Mouse (Mus musculus): ENCODE results near the gene Atxn1. TPM values are rescaled to one million over a fixed set of nuclear protein-coding genes. Genes with fewer than 3 reads are reported as not detected.

Atxn1 gene
- polyA plus RNA-seq, 1 experiment from 2014 or later, result 5.9 TPM

DNA sequence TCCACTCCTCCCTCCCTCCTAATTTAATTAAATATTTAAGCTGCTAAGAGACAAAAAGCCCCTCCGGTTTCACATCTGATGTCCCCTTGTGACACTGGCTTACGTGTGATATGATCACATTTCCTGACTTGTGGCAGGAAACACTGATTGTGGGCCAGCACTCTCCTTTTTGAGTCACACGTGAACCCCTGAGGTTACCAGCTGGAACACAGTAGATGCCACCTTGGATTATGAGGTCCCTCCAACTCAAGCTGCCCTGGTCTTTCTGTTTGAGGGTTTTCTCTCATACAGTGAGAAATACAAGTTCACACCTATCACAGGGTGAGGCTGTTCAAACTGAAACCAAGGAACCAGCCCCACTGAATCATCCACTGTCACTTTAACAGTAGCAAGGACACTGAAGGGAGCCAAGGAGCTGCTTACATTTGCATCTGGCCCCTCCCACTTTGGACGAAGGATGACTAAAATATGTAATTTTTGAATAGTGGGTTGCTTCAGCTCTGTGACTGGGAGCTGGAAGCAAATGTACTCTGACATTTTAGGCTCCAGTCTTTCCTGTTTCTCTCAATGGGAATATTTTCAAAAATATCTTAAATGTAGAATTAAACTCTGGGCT, 315.5 kb downstream of the Atxn1 start:
- H3K4me1 ChIP-seq (ENCODE audit: insufficient read depth, low read length), result no peaks in the 10 kb centered on the region
- peaks cover 4% of the 10 kb centered on the region; the same call in 1 of the 2 replicates for H3K9me3 ChIP-seq (ENCODE audit: low read length)
- H3K36me3 ChIP-seq (ENCODE audit: insufficient read depth, low read length), result 0 out of 2 replicates have a peak, but pooled peaks cover 5% of the 10 kb centered on the region
- no peak for ATAC-seq (ENCODE audit: low FRiP score, low TSS enrichment)
- H3K4me2 ChIP-seq (replicated peaks; ENCODE audit: low read depth, low read length), result no peak overlapping the region
- no peaks in the 10 kb centered on the region for H3K27me3 ChIP-seq (ENCODE audit: insufficient read depth, low read length)
- 59% methylated on average over 4 of the region's 4 CpGs for WGBS
- no peak overlapping the region for H3K27ac ChIP-seq (ENCODE audit: low read length)
- no peak overlapping the region for H3K4me3 ChIP-seq (ENCODE audit: low read length)
- H3K9ac ChIP-seq (replicated peaks; ENCODE audit: low read length), result no peak overlapping the region

DNA sequence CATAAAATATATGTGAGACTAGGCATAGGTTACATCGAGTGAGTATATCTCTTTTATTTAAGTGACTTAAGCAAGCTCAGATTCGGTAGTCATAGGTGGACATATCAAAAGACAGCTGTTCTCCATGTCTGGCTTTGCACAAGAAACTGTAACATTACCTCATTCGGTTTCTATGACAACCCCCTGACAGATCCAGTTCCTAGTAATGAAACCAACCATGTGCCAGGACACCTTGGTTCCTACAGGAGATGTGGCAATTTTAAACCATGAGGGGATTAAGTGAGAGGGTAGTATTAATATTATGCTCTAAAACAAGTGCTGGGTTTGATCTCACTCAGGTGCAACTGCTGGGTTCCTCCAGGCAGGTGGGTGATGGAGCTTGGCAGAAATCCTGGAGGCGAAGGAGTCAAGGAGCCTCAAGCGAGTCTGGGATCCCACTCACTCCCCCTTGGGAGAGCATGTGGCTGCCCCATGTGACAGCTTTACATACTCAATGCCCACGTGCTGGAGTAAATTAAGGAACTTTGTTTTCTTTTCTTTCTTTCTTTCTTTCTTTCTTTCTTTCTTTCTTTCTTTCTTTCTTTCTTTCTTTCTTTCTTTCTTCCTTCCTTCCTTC, 320.9 kb downstream of the Atxn1 start:
- 59% methylated on average over 6 of the region's 6 CpGs for WGBS
- ATAC-seq (ENCODE audit: low FRiP score, low TSS enrichment), result no peak
- H3K9ac ChIP-seq (replicated peaks; ENCODE audit: low read length), result no peak overlapping the region
- H3K36me3 ChIP-seq (ENCODE audit: insufficient read depth, low read length), result 0 out of 2 replicates have a peak, but pooled peaks cover 5% of the 10 kb centered on the region
- no peaks in the 10 kb centered on the region for H3K27me3 ChIP-seq (ENCODE audit: insufficient read depth, low read length)
- no peak overlapping the region for H3K4me2 ChIP-seq (replicated peaks; ENCODE audit: low read depth, low read length)
- no peak overlapping the region for H3K27ac ChIP-seq (ENCODE audit: low read length)
- no peaks in the 10 kb centered on the region; the same call in 1 of the 2 replicates for H3K4me1 ChIP-seq (ENCODE audit: insufficient read depth, low read length)
- H3K4me3 ChIP-seq (ENCODE audit: low read length), result no peak overlapping the region
- no peaks in the 10 kb centered on the region for H3K9me3 ChIP-seq (ENCODE audit: low read length)

DNA sequence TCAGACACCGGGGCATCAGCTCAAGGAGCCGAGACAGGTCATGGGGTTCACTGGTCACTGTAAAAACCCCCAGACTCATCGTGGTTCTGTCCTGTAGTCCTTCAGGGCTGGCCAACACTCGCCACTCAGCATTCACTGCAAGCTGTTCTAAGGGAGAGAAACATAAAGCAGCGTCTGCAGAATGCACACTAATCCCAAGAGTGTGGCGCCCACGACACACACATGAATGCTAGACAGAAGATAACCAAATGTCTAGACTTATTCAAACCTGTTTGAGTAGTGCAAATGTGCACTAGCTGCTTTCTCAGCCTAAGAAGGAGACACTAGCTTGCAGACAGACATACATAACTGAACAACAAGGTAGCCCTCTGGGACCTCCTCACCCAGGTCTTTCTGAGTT, 321.9 kb downstream of the Atxn1 start:
- WGBS, result 71% methylated on average over 7 of the region's 7 CpGs
- Histone ChIP-seq H3K4me2 (replicated peaks; ENCODE audit: low read depth, low read length) (no peak overlapping the region), H3K4me3 (ENCODE audit: low read length) (no peak overlapping the region), H3K36me3 (ENCODE audit: insufficient read depth, low read length) (0 out of 2 replicates have a peak, but pooled peaks cover 3% of the 10 kb centered on the region), H3K9me3 (ENCODE audit: low read length) (no peaks in the 10 kb centered on the region), H3K9ac (replicated peaks; ENCODE audit: low read length) (no peak overlapping the region), H3K27ac (ENCODE audit: low read length) (no peak overlapping the region), H3K4me1 (ENCODE audit: insufficient read depth, low read length) (no peaks in the 10 kb centered on the region; the same call in 1 of the 2 replicates), H3K27me3 (ENCODE audit: insufficient read depth, low read length) (no peaks in the 10 kb centered on the region)
- ATAC-seq (ENCODE audit: low FRiP score, low TSS enrichment), result no peak

DNA sequence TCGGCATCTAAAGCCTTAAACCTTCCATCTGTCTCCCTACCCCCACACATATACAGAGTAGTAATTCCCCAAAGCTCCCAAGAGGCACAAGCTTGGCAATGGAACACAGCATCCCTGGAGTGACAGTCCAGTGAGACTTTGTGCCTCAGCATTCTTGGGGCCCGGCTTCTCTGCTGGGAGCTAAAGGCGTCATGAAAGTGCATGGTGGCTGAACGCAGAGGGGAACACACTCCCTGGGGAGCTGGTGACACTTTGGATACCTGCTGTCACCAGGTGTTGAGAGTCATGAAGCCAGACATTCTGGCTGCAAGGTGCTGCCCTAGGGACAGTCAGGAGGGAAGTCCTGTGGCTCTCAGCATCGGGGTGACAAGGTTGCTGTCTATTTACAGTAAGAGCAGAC, 324.4 kb downstream of the Atxn1 start:
- 64% methylated on average over 5 of the region's 5 CpGs for WGBS
- Histone ChIP-seq H3K27ac (ENCODE audit: low read length) (no peak overlapping the region), H3K27me3 (ENCODE audit: insufficient read depth, low read length) (no peaks in the 10 kb centered on the region), H3K36me3 (ENCODE audit: insufficient read depth, low read length) (no peaks in the 10 kb centered on the region), H3K9me3 (ENCODE audit: low read length) (no peaks in the 10 kb centered on the region), H3K4me3 (ENCODE audit: low read length) (no peak overlapping the region), H3K4me2 (replicated peaks; ENCODE audit: low read depth, low read length) (no peak overlapping the region), H3K4me1 (ENCODE audit: insufficient read depth, low read length) (no peaks in the 10 kb centered on the region; the same call in 1 of the 2 replicates), H3K9ac (replicated peaks; ENCODE audit: low read length) (no peak overlapping the region)
- ATAC-seq (ENCODE audit: low FRiP score, low TSS enrichment), result no peak

DNA sequence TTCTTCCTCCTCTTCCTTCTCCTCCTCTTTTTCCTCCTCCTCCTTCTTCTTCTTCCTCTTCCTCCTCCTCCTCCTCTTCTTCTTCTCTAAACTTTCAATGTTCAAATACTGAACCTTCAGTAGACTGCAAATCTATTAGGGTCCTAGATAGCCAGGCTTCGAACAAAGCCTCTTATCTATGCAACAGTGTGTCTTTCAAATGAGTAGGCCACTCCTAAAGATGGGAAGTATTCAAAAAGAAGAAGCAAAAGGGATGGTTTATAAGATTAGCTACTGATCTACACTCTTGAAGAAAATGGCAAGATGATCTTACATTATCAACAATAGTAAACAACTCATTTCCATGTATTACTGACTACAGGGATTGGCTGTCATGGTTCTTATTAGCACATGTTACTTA, 326.5 kb downstream of the Atxn1 start:
- Histone ChIP-seq H3K36me3 (ENCODE audit: insufficient read depth, low read length) (no peaks in the 10 kb centered on the region), H3K27ac (ENCODE audit: low read length) (no peak overlapping the region), H3K27me3 (ENCODE audit: insufficient read depth, low read length) (no peaks in the 10 kb centered on the region), H3K9ac (replicated peaks; ENCODE audit: low read length) (no peak overlapping the region), H3K4me3 (ENCODE audit: low read length) (no peak overlapping the region), H3K9me3 (ENCODE audit: low read length) (no peaks in the 10 kb centered on the region), H3K4me1 (ENCODE audit: insufficient read depth, low read length) (no peaks in the 10 kb centered on the region), H3K4me2 (replicated peaks; ENCODE audit: low read depth, low read length) (no peak overlapping the region)
- 95% methylated on average over 1 of the region's 1 CpGs for WGBS
- ATAC-seq (ENCODE audit: low FRiP score, low TSS enrichment), result no peak

DNA sequence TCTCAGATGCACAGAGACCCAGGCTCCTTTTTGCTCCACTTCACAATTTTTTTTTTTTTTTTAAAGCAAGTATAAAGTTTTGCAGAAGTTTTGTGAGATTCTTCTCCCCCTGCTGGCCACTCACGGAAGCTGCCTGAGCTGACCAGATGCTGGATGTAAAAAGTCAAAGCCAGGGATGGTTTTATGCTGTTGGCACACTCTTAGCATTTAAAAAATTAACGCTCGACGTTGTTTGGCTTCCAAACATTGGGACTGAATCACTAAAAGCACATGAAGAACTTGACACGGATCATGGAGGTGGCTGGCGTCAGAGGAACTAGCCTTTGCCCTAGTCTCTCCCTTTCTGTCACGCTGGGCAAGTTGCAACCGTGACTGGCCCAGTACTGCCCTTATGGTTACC, 327.5 kb downstream of the Atxn1 start:
- no peak overlapping the region for H3K27ac ChIP-seq (ENCODE audit: low read length)
- no peak overlapping the region for H3K4me3 ChIP-seq (ENCODE audit: low read length)
- no peaks in the 10 kb centered on the region for H3K4me1 ChIP-seq (ENCODE audit: insufficient read depth, low read length)
- H3K36me3 ChIP-seq (ENCODE audit: insufficient read depth, low read length), result no peaks in the 10 kb centered on the region
- no peak for ATAC-seq (ENCODE audit: low FRiP score, low TSS enrichment)
- H3K9ac ChIP-seq (replicated peaks; ENCODE audit: low read length), result no peak overlapping the region
- no peaks in the 10 kb centered on the region for H3K9me3 ChIP-seq (ENCODE audit: low read length)
- H3K4me2 ChIP-seq (replicated peaks; ENCODE audit: low read depth, low read length), result no peak overlapping the region
- 37% methylated on average over 8 of the region's 8 CpGs for whole genome bisulfite sequencing
- H3K27me3 ChIP-seq (ENCODE audit: insufficient read depth, low read length), result no peaks in the 10 kb centered on the region

DNA sequence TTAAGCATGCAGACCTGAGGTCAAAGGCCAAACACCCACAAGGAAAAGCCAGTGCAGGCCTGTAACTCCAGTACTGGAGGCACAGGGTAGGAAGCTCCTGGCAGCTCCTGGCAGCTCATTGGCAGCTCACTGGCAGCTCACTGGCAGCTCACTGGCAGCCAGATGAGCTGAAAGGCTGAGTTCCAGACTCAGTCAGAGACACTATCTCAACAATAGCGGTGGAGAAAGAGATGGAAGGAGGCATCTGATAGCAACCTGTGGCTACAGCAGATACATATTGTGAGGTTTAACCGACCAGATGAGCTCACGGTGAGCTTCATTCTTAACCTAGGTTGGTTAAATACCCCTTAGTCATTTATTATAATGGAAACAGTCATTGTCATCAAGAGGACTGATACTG, 328.4 kb downstream of the Atxn1 start:
- Histone ChIP-seq H3K9me3 (ENCODE audit: low read length) (no peaks in the 10 kb centered on the region), H3K4me1 (ENCODE audit: insufficient read depth, low read length) (no peaks in the 10 kb centered on the region), H3K9ac (replicated peaks; ENCODE audit: low read length) (no peak overlapping the region), H3K27ac (ENCODE audit: low read length) (no peak overlapping the region), H3K36me3 (ENCODE audit: insufficient read depth, low read length) (no peaks in the 10 kb centered on the region), H3K4me3 (ENCODE audit: low read length) (no peak overlapping the region), H3K4me2 (replicated peaks; ENCODE audit: low read depth, low read length) (no peak overlapping the region), H3K27me3 (ENCODE audit: insufficient read depth, low read length) (no peaks in the 10 kb centered on the region)
- 86% methylated on average over 3 of the region's 3 CpGs for WGBS
- no peak for ATAC-seq (ENCODE audit: low FRiP score, low TSS enrichment)

DNA sequence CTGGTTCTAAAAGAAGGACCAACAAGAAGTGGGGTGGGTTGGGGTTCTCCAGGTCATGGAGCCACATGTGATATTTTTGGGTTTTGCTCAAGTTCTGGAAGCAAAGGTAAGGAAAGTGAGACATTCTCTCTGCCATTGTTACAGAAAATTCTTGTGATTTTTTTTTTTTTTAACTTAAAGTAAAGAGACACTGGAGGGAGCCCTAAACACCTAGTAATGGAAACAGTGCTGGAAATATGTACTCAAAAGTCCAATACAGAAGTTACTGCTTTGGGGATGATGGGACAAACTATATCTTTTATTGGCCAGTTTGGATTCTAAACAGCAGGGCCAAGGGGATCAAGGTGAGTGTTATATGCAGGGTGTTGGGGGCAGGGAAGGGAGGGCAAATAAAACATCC, 330.9 kb downstream of the Atxn1 start:
- Histone ChIP-seq H3K9me3 (ENCODE audit: low read length) (no peaks in the 10 kb centered on the region), H3K27me3 (ENCODE audit: insufficient read depth, low read length) (no peaks in the 10 kb centered on the region), H3K27ac (ENCODE audit: low read length) (no peak overlapping the region), H3K4me3 (ENCODE audit: low read length) (no peak overlapping the region), H3K4me1 (ENCODE audit: insufficient read depth, low read length) (no peaks in the 10 kb centered on the region), H3K36me3 (ENCODE audit: insufficient read depth, low read length) (no peaks in the 10 kb centered on the region), H3K4me2 (replicated peaks; ENCODE audit: low read depth, low read length) (no peak overlapping the region), H3K9ac (replicated peaks; ENCODE audit: low read length) (no peak overlapping the region)
- ATAC-seq (ENCODE audit: low FRiP score, low TSS enrichment), result no peak

DNA sequence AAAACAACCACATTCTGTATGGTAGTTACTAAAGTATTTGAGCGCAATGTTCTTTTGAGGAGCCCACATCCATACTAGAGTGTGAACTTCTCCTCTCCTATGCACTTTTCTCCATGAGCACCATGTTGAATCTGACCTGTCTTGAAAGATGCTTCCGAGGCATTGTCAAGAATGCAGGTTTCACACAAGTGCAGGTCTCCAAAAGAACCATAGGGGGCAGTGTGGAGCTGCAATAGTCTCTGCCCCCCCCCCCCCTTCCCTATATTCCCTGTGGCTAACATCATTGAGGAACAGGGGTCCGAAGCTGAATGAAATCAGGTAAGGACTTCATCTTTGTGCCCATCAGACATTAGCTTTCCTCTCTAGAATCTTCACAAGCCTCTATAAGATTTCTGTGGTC, 332.7 kb downstream of the Atxn1 start:
- Histone ChIP-seq H3K36me3 (ENCODE audit: insufficient read depth, low read length) (no peaks in the 10 kb centered on the region), H3K27ac (ENCODE audit: low read length) (no peak overlapping the region), H3K4me1 (ENCODE audit: insufficient read depth, low read length) (peaks cover 6% of the 10 kb centered on the region; the same call in 1 of the 2 replicates), H3K27me3 (ENCODE audit: insufficient read depth, low read length) (no peaks in the 10 kb centered on the region), H3K9me3 (ENCODE audit: low read length) (no peaks in the 10 kb centered on the region), H3K4me2 (replicated peaks; ENCODE audit: low read depth, low read length) (no peak overlapping the region), H3K9ac (replicated peaks; ENCODE audit: low read length) (no peak overlapping the region), H3K4me3 (ENCODE audit: low read length) (no peak overlapping the region)
- ATAC-seq (ENCODE audit: low FRiP score, low TSS enrichment), result no peak
- WGBS, result 78% methylated on average over 3 of the region's 3 CpGs

DNA sequence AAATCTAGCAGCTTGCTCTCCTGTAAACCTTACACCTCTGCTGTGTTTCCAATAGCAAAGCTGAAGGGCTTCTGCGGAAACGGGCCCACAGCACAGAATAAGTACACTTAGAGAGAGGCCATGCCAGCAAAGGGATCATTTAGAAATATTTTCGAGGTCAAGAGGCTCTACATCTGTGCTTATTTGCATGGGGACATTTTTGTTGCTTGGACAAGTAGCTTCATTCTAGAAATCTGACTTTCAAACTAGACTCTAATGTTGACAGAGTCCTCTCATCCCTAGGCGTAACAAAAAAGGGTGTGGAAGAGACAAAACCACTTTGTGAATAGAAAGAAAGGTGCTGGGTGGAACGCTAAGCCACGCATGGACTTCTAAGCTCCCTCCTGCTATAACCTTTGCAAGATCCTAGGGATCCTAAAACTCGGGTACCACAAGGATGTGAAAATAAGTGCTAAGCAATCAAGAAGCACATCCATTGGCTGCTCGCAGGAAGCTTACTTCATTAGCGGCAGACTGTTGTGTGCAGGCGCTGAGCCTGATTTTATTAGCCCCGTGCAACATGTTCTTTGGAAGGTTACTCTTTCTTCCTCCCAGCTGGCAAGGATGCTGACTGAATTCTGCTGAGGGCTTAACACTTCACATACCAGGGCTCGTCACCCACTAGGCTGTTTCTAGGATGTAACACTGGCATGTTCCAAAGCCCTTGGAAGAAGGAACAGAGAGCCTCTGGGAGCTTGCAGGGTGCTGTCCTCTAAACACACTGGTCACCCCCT, 334.1 kb downstream of the Atxn1 start:
- Histone ChIP-seq H3K4me2 (replicated peaks; ENCODE audit: low read depth, low read length) (no peak overlapping the region), H3K9me3 (ENCODE audit: low read length) (no peaks in the 10 kb centered on the region), H3K4me1 (ENCODE audit: insufficient read depth, low read length) (peaks cover 8% of the 10 kb centered on the region; the same call in 1 of the 2 replicates), H3K9ac (replicated peaks; ENCODE audit: low read length) (no peak overlapping the region), H3K27me3 (ENCODE audit: insufficient read depth, low read length) (no peaks in the 10 kb centered on the region), H3K36me3 (ENCODE audit: insufficient read depth, low read length) (no peaks in the 10 kb centered on the region), H3K4me3 (ENCODE audit: low read length) (no peak overlapping the region), H3K27ac (ENCODE audit: low read length) (no peak overlapping the region)
- ATAC-seq (ENCODE audit: low FRiP score, low TSS enrichment), result no peak
- WGBS, result 77% methylated on average over 12 of the region's 12 CpGs
